Mouse (Mus musculus) stomach, postnatal 0 days (tissue): Measurements from ENCODE around the gene Smok2b.
"Not testable (repeated sequence)": the region's sequence is repeated elsewhere in the genome, so short reads cannot be mapped to it uniquely, and the experiment has no call there.

Source experiments
- CTCF ChIP-seq: IDR thresholded peaks from 2 replicates; pipeline ENCODE4 v1.5.1; 2016; ENCODE audit warnings: antibody characterized with exemption, low read depth, mild to moderate bottlenecking, moderate library complexity
- EP300 ChIP-seq: optimal IDR thresholded peaks from 2 replicates; pipeline ENCODE3; 2016; ENCODE audit warnings: antibody characterized with exemption

- TF ChIP-seq EP300, CTCF: not testable (repeated sequence)
These were observed 41.2 kb upstream of the Smok2b start for GRCm38 (mm10) chr17:13188846-13189245.
